ENCODE assay signal across 9 mouse cellular contexts in genomic region chr17:44597918-44598504, GRCm38 (mm10).
DNase-seq lines count a peak whose midpoint lies in the region; ATAC-seq lines count a peak whose summit lies in the region.
"Had no signal": no experiment of that assay in that cellular context is flagged by ENCODE, and none has a peak within 500 bp of the region (broad histone marks: within the 10 kb centered on the region; RNA-seq: fewer than 3 reads in every experiment).

No protein-coding gene starts in this region.

- 0 out of 2 replicates have a peak overlapping the region, but pooled peaks have one; percentile 0 for H3K4me2 ChIP-seq in neural tube, embryonic 12.5 days (replicated peaks)
- no peak overlapping the region for H3K4me2 ChIP-seq in neural tube, embryonic 15.5 days
- H3K4me2 ChIP-seq: liver, embryonic 12.5 days had no signal

- WGBS in heart, embryonic 10.5 days, result 77% methylated on average over 8 of the region's 8 CpGs
- 52% methylated on average over 8 of the region's 8 CpGs for WGBS in neural tube, embryonic 12.5 days
- 39% methylated on average over 8 of the region's 8 CpGs for WGBS in neural tube, embryonic 15.5 days

- H3K4me3 ChIP-seq in heart, embryonic 10.5 days, result no peak overlapping the region
- H3K4me3 ChIP-seq in neural tube, embryonic 12.5 days, result no peak overlapping the region
- H3K4me3 ChIP-seq in neural tube, embryonic 15.5 days (replicated peaks), result no peak overlapping the region
- H3K4me3 ChIP-seq: liver, embryonic 12.5 days had no signal

- ATAC-seq in neural tube, embryonic 12.5 days (ENCODE audit: low FRiP score, low read depth), result no peak
- no peak for ATAC-seq in neural tube, embryonic 15.5 days (ENCODE audit: low FRiP score)
- ATAC-seq in monocyte, adult 5-6 weeks (replicated peaks; ENCODE audit: insufficient number of reproducible peaks, low FRiP score, low TSS enrichment, poor library complexity, severe bottlenecking), result no peak
- ATAC-seq: liver, embryonic 12.5 days had no signal

- H3K9me3 ChIP-seq in heart, embryonic 10.5 days, result no peaks in the 10 kb centered on the region
- H3K9me3 ChIP-seq in neural tube, embryonic 12.5 days, result no peaks in the 10 kb centered on the region
- no peaks in the 10 kb centered on the region for H3K9me3 ChIP-seq in neural tube, embryonic 15.5 days (replicated peaks)
- H3K9me3 ChIP-seq: liver, embryonic 12.5 days had no signal

- no peaks in the 10 kb centered on the region for H3K4me1 ChIP-seq in heart, embryonic 10.5 days
- peaks cover 7% of the 10 kb centered on the region; the same call in 1 of the 2 replicates for H3K4me1 ChIP-seq in neural tube, embryonic 12.5 days
- H3K4me1 ChIP-seq in neural tube, embryonic 15.5 days, result peaks cover 4% of the 10 kb centered on the region; the same call in 1 of the 2 replicates
- H3K4me1 ChIP-seq: liver, embryonic 12.5 days had no signal

- no peak overlapping the region for H3K9ac ChIP-seq in neural tube, embryonic 12.5 days
- no peak overlapping the region for H3K9ac ChIP-seq in neural tube, embryonic 15.5 days (replicated peaks)
- H3K9ac ChIP-seq: liver, embryonic 12.5 days had no signal

- no peaks in the 10 kb centered on the region for H3K36me3 ChIP-seq in heart, embryonic 10.5 days
- H3K36me3 ChIP-seq in neural tube, embryonic 12.5 days, result no peaks in the 10 kb centered on the region
- no peaks in the 10 kb centered on the region for H3K36me3 ChIP-seq in neural tube, embryonic 15.5 days
- H3K36me3 ChIP-seq: liver, embryonic 12.5 days had no signal

- 0 out of 2 replicates have a peak, but pooled peaks cover 3% of the 10 kb centered on the region for H3K27me3 ChIP-seq in heart, embryonic 10.5 days (ENCODE audit: insufficient read depth, poor library complexity, severe bottlenecking)
- H3K27me3 ChIP-seq in neural tube, embryonic 12.5 days (replicated peaks), result no peaks in the 10 kb centered on the region
- no peaks in the 10 kb centered on the region for H3K27me3 ChIP-seq in neural tube, embryonic 15.5 days (replicated peaks)
- H3K27me3 ChIP-seq: liver, embryonic 12.5 days had no signal

- DNase-seq in heart, adult 18-20 months, result peak; percentile 49 to 50
- DNase-seq in heart, embryonic 10.5 days (ENCODE audit: low spot score), result no peak
- DNase-seq in kidney, postnatal 14 days, result peak; percentile 59
- no peak for DNase-seq in spleen, postnatal 14 days (ENCODE audit: low spot score in 2 of 2)
- DNase-seq in cerebellum, postnatal 14 days, result no peak

- no peak overlapping the region for H3K27ac ChIP-seq in heart, embryonic 10.5 days
- no peak overlapping the region for H3K27ac ChIP-seq in neural tube, embryonic 12.5 days
- H3K27ac ChIP-seq in neural tube, embryonic 15.5 days (replicated peaks), result no peak overlapping the region
- H3K27ac ChIP-seq: liver, embryonic 12.5 days had no signal

Comparison
In these comparisons a context has a peak if more than half of its experiments do, and no peak if none do; other contexts are left out.
1. DNase-seq: peak in heart, adult 18-20 months (2 of 2) and kidney, postnatal 14 days (single experiment); none in heart, embryonic 10.5 days (single experiment), spleen, postnatal 14 days (0 of 2) and cerebellum, postnatal 14 days (0 of 2).